Mouse (Mus musculus) heart, embryonic 10.5 days (tissue): ENCODE data around the gene Cd70. TPM values are rescaled to one million over a fixed set of nuclear protein-coding genes. Genes with fewer than 3 reads are reported as not detected.

Source experiments
- DNase-seq: peaks from one replicate; pipeline ENCODE4 v3.0.0-alpha.2; 2017; ENCODE audit warnings: low spot score
- H3K27ac ChIP-seq: fragments of 300-500 bp; sonication (generic); 2 replicates; pipeline ENCODE4 v1.5.1; 2016; ENCODE audit warnings: mild to moderate bottlenecking
- H3K27me3 ChIP-seq: fragments of 300-500 bp; sonication (generic); 2 replicates; pipeline ENCODE4 v1.6.1; 2016; ENCODE audit warnings: mild to moderate bottlenecking; ENCODE audit not compliant: poor library complexity, insufficient read depth, severe bottlenecking
- H3K36me3 ChIP-seq: fragments of 300-500 bp; sonication (generic); 2 replicates; pipeline ENCODE4 v1.6.1; 2016; ENCODE audit warnings: mild to moderate bottlenecking, moderate library complexity
- H3K4me1 ChIP-seq: fragments of 300-500 bp; sonication (generic); 2 replicates; pipeline ENCODE4 v1.6.1; 2016; ENCODE audit warnings: mild to moderate bottlenecking
- H3K4me3 ChIP-seq: fragments of 300-500 bp; sonication (generic); 2 replicates; pipeline ENCODE4 v1.5.1; 2016; ENCODE audit warnings: mild to moderate bottlenecking, moderate library complexity
- H3K9me3 ChIP-seq: fragments of 300-500 bp; sonication (generic); 2 replicates; pipeline ENCODE4 v1.6.1; 2016; ENCODE audit warnings: mild to moderate bottlenecking, moderate library complexity
- WGBS: fragments of 180-500 bp; shearing (Covaris S2); methylation state at CpG from one replicate; pipeline ENCODE4 v1.1.7; 2016; 5-methylcytosine and 5-hydroxymethylcytosine counted together
- polyA plus RNA-seq: library from polyadenylated mRNA; unstranded; fragments of >200 nt; fragmentation: Nextera tagmentation; extraction: Ambion mirVana; gene quantifications from 2 replicates; pipeline ENCODE4 v1.2.1, GENCODE M21; 2016

The Cd70 gene
- polyA plus RNA-seq, 1 experiment from 2014 or later: not detected

DNA sequence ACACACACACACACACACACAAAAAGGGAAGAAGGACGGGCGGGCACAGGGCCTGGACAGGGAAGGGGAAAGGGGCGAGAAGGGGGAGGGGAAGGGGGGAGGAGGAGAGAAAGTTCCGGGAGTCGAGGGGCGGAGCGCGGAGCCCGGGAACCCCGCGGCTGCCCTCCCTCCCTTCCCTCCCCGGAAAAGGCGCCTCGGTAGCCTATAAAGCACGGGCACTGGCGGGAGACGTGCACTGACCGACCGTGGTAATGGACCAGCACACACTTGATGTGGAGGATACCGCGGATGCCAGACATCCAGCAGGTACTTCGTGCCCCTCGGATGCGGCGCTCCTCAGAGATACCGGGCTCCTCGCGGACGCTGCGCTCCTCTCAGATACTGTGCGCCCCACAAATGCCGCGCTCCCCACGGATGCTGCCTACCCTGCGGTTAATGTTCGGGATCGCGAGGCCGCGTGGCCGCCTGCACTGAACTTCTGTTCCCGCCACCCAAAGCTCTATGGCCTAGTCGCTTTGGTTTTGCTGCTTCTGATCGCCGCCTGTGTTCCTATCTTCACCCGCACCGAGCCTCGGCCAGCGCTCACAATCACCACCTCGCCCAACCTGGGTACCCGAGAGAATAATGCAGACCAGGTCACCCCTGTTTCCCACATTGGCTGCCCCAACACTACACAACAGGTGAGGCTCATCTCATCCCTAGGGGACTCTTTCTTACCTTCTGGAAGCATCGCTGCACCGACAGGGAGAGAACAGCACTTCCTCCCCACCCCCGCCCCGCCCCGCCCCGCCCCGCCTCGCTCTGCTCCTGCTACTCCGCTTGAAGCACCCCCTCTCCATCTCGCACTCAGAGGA is 44.2 kb downstream of the Cd70 start, which contains the start of gene Tnfsf9:
Tnfsf9 (plus strand) TSS at position 145 of the 854 bp plus-strand sequence.
- no peaks in the 10 kb centered on the region for H3K36me3 ChIP-seq
- peaks cover 19% of the 10 kb centered on the region; the same call in 1 of the 2 replicates for H3K27me3 ChIP-seq
- H3K27ac ChIP-seq: peak within 1 kb of the TSS; percentile 87
- H3K4me1 ChIP-seq: peaks cover 25% of the 10 kb centered on the region
- under 1% methylated on average over 59 of the region's 61 CpGs for WGBS
- peak within 1 kb of the TSS; percentile 66 for H3K4me3 ChIP-seq
- DNase-seq: peak; percentile 80
- no peaks in the 10 kb centered on the region for H3K9me3 ChIP-seq

DNA sequence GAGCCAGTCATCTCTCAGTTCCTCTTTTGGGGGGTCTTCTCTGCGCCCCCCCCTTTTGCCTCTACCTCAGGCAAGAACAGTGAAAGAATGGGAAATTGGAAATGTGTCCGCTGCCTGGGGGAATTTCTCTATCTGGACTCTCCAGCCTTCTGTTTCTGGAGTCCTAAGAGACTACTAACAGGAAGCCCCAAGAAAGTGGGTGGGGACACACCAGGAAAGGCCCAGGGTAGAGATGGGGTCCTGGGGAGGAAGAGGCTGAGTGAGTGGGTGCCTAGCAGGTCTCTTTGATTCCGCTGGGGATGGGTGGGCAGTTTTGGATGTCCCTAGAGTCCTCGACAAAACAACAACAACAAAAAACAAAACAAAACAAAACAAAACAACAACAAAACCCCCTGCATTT is 45.1 kb downstream of the Cd70 start:
- no peaks in the 10 kb centered on the region for H3K36me3 ChIP-seq
- peaks cover 19% of the 10 kb centered on the region; the same call in 1 of the 2 replicates for H3K27me3 ChIP-seq
- no peaks in the 10 kb centered on the region for H3K9me3 ChIP-seq
- H3K27ac ChIP-seq: peak overlapping the region; percentile 87
- peak overlapping the region; percentile 66 for H3K4me3 ChIP-seq
- WGBS: 40% methylated on average over 4 of the region's 4 CpGs
- H3K4me1 ChIP-seq: peaks cover 28% of the 10 kb centered on the region
- no peak for DNase-seq

DNA sequence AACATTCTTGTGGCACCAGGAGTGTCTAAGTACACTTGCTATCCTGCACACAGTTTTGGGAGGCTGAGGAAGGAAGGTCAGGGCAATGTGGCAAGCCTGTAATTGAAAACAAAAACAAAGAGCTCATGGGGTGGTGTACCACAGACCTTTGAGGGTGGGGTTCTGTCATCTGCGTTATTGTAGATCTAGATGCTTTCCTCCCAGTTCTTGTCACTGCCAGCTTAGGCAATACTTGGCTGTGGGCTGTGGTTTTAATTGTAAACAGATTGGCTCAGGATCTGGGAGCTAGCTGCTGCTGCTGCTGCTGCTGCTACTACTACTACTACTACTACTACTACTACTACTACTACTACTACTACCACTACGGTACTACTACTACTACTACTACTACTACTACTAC is 47.3 kb downstream of the Cd70 start:
- Histone ChIP-seq H3K27me3 (peaks cover 18% of the 10 kb centered on the region; the same call in 1 of the 2 replicates), H3K4me1 (peaks cover 23% of the 10 kb centered on the region), H3K27ac (no peak overlapping the region), H3K9me3 (no peaks in the 10 kb centered on the region), H3K36me3 (no peaks in the 10 kb centered on the region), H3K4me3 (no peak overlapping the region)
- no peak for DNase-seq
- WGBS: 91% methylated on average over 2 of the region's 2 CpGs

DNA sequence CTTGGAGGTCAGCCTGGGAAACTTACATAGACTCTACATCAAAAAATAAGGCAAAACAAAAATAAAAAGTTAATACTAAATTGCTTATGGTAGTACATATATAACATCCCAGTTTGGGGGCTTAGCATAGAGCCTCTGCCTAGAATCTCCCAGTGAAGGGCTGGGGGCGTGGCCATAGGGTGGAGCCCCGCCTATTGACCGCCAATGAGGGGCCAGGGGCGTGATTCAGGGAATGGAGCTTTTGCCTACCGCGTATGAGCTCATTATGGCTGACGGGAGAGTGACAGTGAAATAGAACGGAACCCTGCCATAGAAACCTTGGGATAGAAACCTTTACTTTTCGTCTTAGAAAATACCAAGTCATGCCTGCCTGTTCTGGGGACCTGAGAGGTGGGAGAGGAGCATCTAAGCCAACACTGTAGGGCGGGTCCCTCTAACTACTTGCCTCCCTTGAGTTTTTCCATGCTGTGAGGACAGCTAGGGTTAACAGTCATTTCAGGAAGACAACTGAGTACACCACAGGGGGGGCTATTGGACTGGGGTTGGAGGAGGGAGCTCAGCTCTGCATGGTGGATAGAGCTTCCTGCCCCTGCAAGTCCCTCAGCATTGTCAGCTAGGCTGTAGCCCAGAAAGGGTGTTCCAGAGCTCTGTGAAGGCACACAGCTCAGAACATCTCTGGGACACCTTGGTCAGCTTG is 49.8 kb downstream of the Cd70 start:
- peak; percentile 80 for DNase-seq

DNA sequence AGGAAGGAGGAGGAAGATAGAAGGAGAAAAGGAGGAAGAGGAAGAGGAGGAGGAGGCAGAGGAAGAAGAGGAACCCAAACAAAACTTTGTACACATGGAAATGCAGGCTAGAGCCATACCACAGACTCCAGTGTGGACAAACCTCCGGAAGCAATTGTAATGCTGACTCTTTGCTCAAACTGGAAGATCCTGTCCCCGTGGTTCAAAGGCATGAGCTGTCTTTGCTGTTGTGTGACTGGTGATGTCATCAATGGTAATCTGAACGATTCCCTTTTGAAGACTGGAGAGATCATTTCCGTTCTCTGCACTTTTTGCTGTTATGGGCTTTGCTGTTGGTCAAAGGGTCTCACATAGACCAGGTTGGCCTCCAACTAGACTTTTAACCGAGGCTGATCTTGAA is 51.3 kb downstream of the Cd70 start:
- 71% methylated on average over 5 of the region's 5 CpGs for WGBS
- DNase-seq: no peak
- Histone ChIP-seq H3K27ac (no peak overlapping the region), H3K36me3 (no peaks in the 10 kb centered on the region), H3K27me3 (peaks cover 10% of the 10 kb centered on the region; the same call in 1 of the 2 replicates), H3K4me1 (peaks cover 13% of the 10 kb centered on the region), H3K4me3 (no peak overlapping the region), H3K9me3 (no peaks in the 10 kb centered on the region)

More for the DNA sequence above, 49.8 kb downstream of the Cd70 start:
- H3K4me1 ChIP-seq: peaks cover 18% of the 10 kb centered on the region
- peaks cover 16% of the 10 kb centered on the region; the same call in 1 of the 2 replicates for H3K27me3 ChIP-seq
- H3K27ac ChIP-seq: no peak overlapping the region
- no peaks in the 10 kb centered on the region for H3K9me3 ChIP-seq
- H3K36me3 ChIP-seq: no peaks in the 10 kb centered on the region
- 1% methylated on average over 10 of the region's 10 CpGs for WGBS
- H3K4me3 ChIP-seq: no peak overlapping the region

DNA sequence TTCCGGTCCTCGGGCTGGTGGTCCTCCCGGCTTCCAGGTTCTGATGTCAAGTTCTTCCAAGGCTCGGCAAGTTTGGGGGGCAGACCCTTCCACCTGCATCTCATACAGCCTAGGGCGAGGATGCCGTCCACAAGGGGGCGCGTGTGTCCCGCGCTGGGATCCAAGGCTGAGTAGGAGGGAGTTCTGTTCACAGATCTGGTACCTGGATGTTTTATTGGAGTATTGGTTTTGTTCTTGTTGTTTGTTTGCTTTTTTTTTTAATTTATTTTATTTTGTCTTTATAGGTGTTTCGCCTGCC is 53.0 kb downstream of the Cd70 start:
- H3K9me3 ChIP-seq: no peaks in the 10 kb centered on the region
- no peak overlapping the region for H3K27ac ChIP-seq
- peaks cover 13% of the 10 kb centered on the region for H3K4me1 ChIP-seq
- H3K27me3 ChIP-seq: peaks cover 13% of the 10 kb centered on the region; the same call in 1 of the 2 replicates
- H3K36me3 ChIP-seq: no peaks in the 10 kb centered on the region
- 1% methylated on average over 11 of the region's 11 CpGs for WGBS
- H3K4me3 ChIP-seq: peak overlapping the region; percentile 33
- peak; percentile 88 for DNase-seq

Other genes with a start within 250 kb of the Cd70 start
- 42.3 and 46.0 TPM in 2 replicates for gene Mllt1, start 214.4 kb downstream of the Cd70 start, polyA plus RNA-seq
- not detected in 2 replicates for gene Acer1, start 167.7 kb downstream of the Cd70 start, polyA plus RNA-seq
- 144 and 165 TPM in 2 replicates for gene Clpp, start 159.5 kb downstream of the Cd70 start, polyA plus RNA-seq
- 49.6 and 59.7 TPM in 2 replicates for gene Alkbh7, start 152.4 kb downstream of the Cd70 start, polyA plus RNA-seq
- 0.53 TPM in 1 of 2 replicates, not detected in the other for gene Pspn, start 149.8 kb downstream of the Cd70 start, polyA plus RNA-seq
- 39.4 and 56.0 TPM in 2 replicates for gene Gtf2f1, start 138.5 kb downstream of the Cd70 start, polyA plus RNA-seq
- 0.12 and 0.36 TPM in 2 replicates for gene Gm17949, start 138.3 kb downstream of the Cd70 start, polyA plus RNA-seq
- gene Khsrp, start 118.3 kb downstream of the Cd70 start, polyA plus RNA-seq: 30.1 and 31.3 TPM in 2 replicates
- not detected in 2 replicates for gene Slc25a41, start 108.1 kb downstream of the Cd70 start, polyA plus RNA-seq
- gene Crb3, start 90.7 kb downstream of the Cd70 start, polyA plus RNA-seq: 0.65 and 3.6 TPM in 2 replicates
- gene Slc25a23, start 89.9 kb downstream of the Cd70 start, polyA plus RNA-seq: 8.6 and 8.7 TPM in 2 replicates
- 0.68 and 2.2 TPM in 2 replicates for gene Dennd1c, start 71.3 kb downstream of the Cd70 start, polyA plus RNA-seq
- 9.1 and 14.7 TPM in 2 replicates for gene Tubb4a, start 62.0 kb downstream of the Cd70 start, polyA plus RNA-seq
- 5.7 and 7.0 TPM in 2 replicates for gene Tnfsf9, start 44.5 kb downstream of the Cd70 start, polyA plus RNA-seq
- 0.27 and 0.28 TPM in 2 replicates for gene Tnfsf14, start 44.4 kb upstream of the Cd70 start, polyA plus RNA-seq
- gene C3, start 78.4 kb upstream of the Cd70 start, polyA plus RNA-seq: 0.46 and 5.3 TPM in 2 replicates
- gene Gpr108, start 98.7 kb upstream of the Cd70 start, polyA plus RNA-seq: 25.2 and 28.6 TPM in 2 replicates
- 44.4 and 46.8 TPM in 2 replicates for gene Trip10, start 99.7 kb upstream of the Cd70 start, polyA plus RNA-seq
- 1.2 and 2.7 TPM in 2 replicates for gene Vav1, start 129.3 kb upstream of the Cd70 start, polyA plus RNA-seq
- gene Adgre1, start 208.9 kb upstream of the Cd70 start, polyA plus RNA-seq: 0.36 and 0.60 TPM in 2 replicates